Mouse (Mus musculus): ENCODE data around the gene Apol10a.
"Not testable (repeated sequence)": the region's sequence is repeated elsewhere in the genome, so short reads cannot be mapped to it uniquely, and the experiment has no call there.

The Apol10a gene

GRCm38 (mm10) chr15:77476693-77477092, at the start of gene Apol10a:
Apol10a (plus strand) TSS chr15:77477047.
- in situ Hi-C loops (cut with MboI; ENCODE audit: low sequenced_read_pairs), result not testable (repeated sequence)

DNA sequence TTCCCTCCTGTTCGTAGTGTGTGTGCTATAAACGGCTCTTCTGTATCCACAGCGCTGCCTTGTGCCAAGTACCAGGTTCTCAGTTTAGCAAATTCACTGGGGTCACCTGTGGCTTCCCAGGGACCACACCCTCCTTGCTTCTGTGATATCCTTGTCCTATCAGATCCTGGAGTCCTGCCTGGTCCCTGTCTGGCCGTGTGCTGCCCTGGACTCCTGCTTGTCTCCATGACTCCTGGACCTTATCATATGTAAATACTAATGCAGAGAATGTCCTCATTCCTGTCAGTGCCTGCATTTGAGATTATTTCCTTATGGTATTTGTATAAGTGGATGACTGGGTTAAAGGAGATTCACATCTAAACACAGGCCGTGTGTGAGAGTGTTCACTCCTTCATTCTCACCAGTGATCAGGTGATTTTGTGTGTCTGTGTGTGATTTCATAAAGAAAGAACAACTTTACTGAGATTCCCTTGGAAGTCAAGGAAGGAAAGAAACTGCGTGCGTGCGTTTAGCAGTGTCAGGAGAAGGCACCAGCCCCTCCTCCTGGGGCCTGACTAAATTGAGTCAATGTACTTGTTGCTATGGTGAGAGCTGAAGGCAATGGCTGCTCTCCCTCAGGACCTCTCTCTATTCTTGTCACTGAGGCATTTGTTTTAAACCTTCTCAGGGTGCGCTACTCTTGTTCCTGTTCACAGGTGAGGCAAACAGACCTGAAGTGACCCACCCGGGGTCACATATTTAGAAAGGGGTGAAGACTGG, 48.0 kb upstream of the Apol10a start:
- in situ Hi-C loops (cut with MboI; ENCODE audit: low sequenced_read_pairs), result not testable (repeated sequence)

- in situ Hi-C loops (cut with MboI; ENCODE audit: low sequenced_read_pairs), result not testable (repeated sequence)
Measured at GRCm38 (mm10) chr15:77444746-77445145, 32.1 kb upstream of the Apol10a start.

GRCm38 (mm10) chr15:77445668-77446067, 31.2 kb upstream of the Apol10a start:
- in situ Hi-C loops (cut with MboI; ENCODE audit: low sequenced_read_pairs), result not testable (repeated sequence)

DNA sequence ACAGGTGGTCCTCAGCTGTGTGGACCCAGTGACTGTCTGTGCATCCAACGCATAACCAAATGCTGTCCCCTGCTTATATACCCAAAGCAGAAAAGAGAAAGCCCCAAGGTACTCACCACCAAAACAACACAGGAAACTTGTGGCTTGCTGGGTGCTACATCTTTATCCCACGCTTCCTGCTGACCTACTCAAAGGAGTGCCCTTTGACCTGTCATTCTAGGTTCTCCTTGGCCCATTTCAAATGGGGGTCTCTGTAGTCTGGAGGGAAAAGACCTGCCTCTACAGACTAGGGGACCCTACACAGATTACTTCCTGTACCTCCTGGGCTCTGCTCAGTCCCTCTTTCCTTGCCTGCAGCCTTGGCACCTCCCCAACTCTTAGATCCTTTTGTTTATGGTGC, 29.5 kb upstream of the Apol10a start, which contains the start of gene Apol7b:
TSS of gene Apol7b (minus strand) at position 101 of the 400 bp plus-strand sequence.
- in situ Hi-C loops (cut with MboI; ENCODE audit: low sequenced_read_pairs), result not testable (repeated sequence)

DNA sequence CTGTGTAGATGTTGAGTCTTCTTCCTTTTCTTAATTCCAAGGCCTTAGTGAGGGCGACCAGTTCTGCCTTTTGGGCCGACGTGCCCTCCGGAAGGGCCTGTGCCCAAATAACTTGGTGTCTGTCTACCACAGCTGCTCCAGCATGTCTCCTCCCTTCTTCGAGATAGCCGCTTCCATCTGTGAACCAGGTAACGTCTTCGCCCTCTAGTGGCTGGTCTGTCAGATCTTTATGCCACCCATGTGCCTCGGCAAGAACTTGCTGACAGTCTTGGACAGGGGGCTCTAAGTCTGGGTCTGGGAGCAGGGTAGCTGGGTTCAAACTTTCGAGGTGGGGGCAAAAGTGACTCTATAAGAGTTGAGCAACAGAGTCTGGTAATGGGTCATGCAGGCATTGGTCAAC, 26.9 kb upstream of the Apol10a start:
- in situ Hi-C loops (cut with MboI; ENCODE audit: low sequenced_read_pairs), result not testable (repeated sequence)

DNA sequence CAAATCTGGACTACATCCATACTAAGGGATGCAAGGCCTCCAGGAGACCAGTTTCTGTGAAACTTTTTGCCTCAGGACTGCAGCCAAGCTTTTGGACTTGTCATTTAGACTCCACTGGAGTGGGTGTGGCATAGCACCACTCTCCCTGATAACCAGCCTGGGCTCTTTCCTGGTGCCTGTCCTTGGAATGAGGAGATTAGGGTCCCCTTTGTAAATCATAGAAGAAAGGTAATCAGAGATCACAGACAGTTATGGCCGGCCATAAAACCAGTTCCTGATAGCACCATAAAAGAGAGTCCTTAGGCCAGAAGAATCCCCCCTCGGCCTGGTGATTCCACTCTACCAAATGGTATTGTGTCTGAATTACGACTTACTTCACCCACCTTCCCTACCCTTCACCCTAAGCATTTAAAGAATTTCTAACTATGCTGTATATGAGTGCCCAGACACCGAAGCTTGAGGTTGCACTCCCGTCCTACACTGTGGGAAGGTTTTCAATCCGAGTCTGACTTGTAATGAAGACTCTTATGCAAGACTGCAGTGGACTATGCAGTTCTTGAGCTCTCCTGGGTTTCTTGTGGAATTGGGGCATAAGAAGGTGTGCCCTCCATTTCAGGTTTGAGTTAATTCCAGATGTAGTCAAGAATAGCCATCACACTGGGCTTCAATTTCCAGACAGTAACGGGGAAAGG, 2.0 kb upstream of the Apol10a start:
- in situ Hi-C loops (cut with MboI; ENCODE audit: low sequenced_read_pairs), result not testable (repeated sequence)

- in situ Hi-C loops (cut with MboI; ENCODE audit: low sequenced_read_pairs), result no loop called here
Measured at GRCm38 (mm10) chr15:77482140-77482794, 5.4 kb downstream of the Apol10a start.

- in situ Hi-C loops (cut with MboI; ENCODE audit: low sequenced_read_pairs), result not testable (repeated sequence)
Measured at GRCm38 (mm10) chr15:77493181-77493580, 16.3 kb downstream of the Apol10a start.

DNA sequence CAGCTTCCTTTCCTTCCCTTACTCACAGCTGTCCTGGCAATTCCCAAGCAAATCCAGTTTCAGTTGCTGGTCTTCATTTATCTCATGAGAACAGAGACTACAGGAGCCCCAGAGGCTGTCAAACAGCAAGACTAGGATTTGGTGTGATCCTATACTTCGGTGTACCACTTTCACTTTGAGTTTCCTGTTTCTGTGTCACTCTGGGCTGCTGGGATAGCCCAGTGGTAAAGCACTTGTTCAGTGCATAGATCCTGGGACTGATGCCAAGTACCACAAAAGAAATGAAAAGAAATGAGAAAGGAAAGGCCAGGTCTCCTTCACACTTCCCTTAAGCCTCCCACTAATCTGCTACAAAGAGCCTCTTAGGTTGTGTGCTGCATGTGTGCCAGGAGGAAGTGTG, 17.8 kb downstream of the Apol10a start:
- in situ Hi-C loops (cut with MboI; ENCODE audit: low sequenced_read_pairs), result not testable (repeated sequence)

- in situ Hi-C loops (cut with MboI; ENCODE audit: low sequenced_read_pairs), result not testable (repeated sequence)
Measured at GRCm38 (mm10) chr15:77507966-77508365, 31.1 kb downstream of the Apol10a start, which contains the start of gene Apol11a. Apol11a (plus strand) TSS chr15:77508271.

GRCm38 (mm10) chr15:77520596-77520995, 43.7 kb downstream of the Apol10a start:
- in situ Hi-C loops (cut with MboI; ENCODE audit: low sequenced_read_pairs), result not testable (repeated sequence)

- in situ Hi-C loops (cut with MboI; ENCODE audit: low sequenced_read_pairs), result not testable (repeated sequence)
Measured at GRCm38 (mm10) chr15:77523186-77523843, 46.5 kb downstream of the Apol10a start.

GRCm38 (mm10) chr15:77533216-77533615, 56.4 kb downstream of the Apol10a start, which contains the start of gene Apol7c:
Apol7c (minus strand) TSS chr15:77533316.
- in situ Hi-C loops (cut with MboI; ENCODE audit: low sequenced_read_pairs), result no loop called here

GRCm38 (mm10) chr15:77539221-77539620, 62.4 kb downstream of the Apol10a start:
- in situ Hi-C loops (cut with MboI; ENCODE audit: low sequenced_read_pairs), result not testable (repeated sequence)

Measured in CH12F3 (cell line).